Mouse (Mus musculus) retina, embryonic 14.5 days (tissue): Measurements from ENCODE around the gene Hdac4.

Source experiments
- DNase-seq: peaks from one replicate; pipeline ENCODE4 v3.0.0-alpha.2; 2015; ENCODE audit warnings: low spot score

The Hdac4 gene

GRCm38 (mm10) chr1:92061198-92062073 lies 134.1 kb downstream of the Hdac4 start:
- DNase-seq, result no peak

- no peak for DNase-seq
Measured at GRCm38 (mm10) chr1:92060532-92061064, 134.9 kb downstream of the Hdac4 start.

GRCm38 (mm10) chr1:92059571-92059970 lies 135.9 kb downstream of the Hdac4 start:
- no peak for DNase-seq

- DNase-seq, result no peak
Measured at GRCm38 (mm10) chr1:92058731-92059425, 136.6 kb downstream of the Hdac4 start.

GRCm38 (mm10) chr1:92057068-92057467 lies 138.4 kb downstream of the Hdac4 start:
- DNase-seq, result no peak

GRCm38 (mm10) chr1:92055149-92055548 lies 140.3 kb downstream of the Hdac4 start:
- DNase-seq, result no peak

GRCm38 (mm10) chr1:92052190-92052589 lies 143.3 kb downstream of the Hdac4 start:
- no peak for DNase-seq

GRCm38 (mm10) chr1:92051489-92052062 lies 143.9 kb downstream of the Hdac4 start:
- no peak for DNase-seq

- no peak for DNase-seq
Measured at GRCm38 (mm10) chr1:92050992-92051391, 144.5 kb downstream of the Hdac4 start.

GRCm38 (mm10) chr1:92050566-92050965 lies 144.9 kb downstream of the Hdac4 start:
- DNase-seq, result peak; percentile 49

GRCm38 (mm10) chr1:92048415-92049354 lies 146.8 kb downstream of the Hdac4 start:
- DNase-seq, result no peak

GRCm38 (mm10) chr1:92045671-92046070 lies 149.8 kb downstream of the Hdac4 start:
- no peak for DNase-seq

GRCm38 (mm10) chr1:92044868-92045267 lies 150.6 kb downstream of the Hdac4 start:
- no peak for DNase-seq

- DNase-seq, result no peak
Measured at GRCm38 (mm10) chr1:92043989-92044388, 151.5 kb downstream of the Hdac4 start.

GRCm38 (mm10) chr1:92042126-92042525 lies 153.4 kb downstream of the Hdac4 start:
- DNase-seq, result no peak

GRCm38 (mm10) chr1:92041290-92041689 lies 154.2 kb downstream of the Hdac4 start:
- DNase-seq, result no peak

GRCm38 (mm10) chr1:92038714-92039113 lies 156.8 kb downstream of the Hdac4 start:
- no peak for DNase-seq

- no peak for DNase-seq
Measured at GRCm38 (mm10) chr1:92037039-92037438, 158.5 kb downstream of the Hdac4 start.

GRCm38 (mm10) chr1:92035770-92036169 lies 159.7 kb downstream of the Hdac4 start:
- no peak for DNase-seq

- DNase-seq, result no peak
Measured at GRCm38 (mm10) chr1:92034247-92034646, 161.3 kb downstream of the Hdac4 start.

- no peak for DNase-seq
Measured at GRCm38 (mm10) chr1:92033463-92033862, 162.0 kb downstream of the Hdac4 start.
